Mouse (Mus musculus) embryonic facial prominence, embryonic 12.5 days (tissue): ENCODE data around the gene Arhgef40. TPM values are rescaled to one million over a fixed set of nuclear protein-coding genes. Genes with fewer than 3 reads are reported as not detected.

Source experiments
- ATAC-seq: fragments of 200-750 bp; cut with Nextera tagmentation; 2 replicates; pipeline ENCODE4 v1.8.0; 2017; ENCODE audit not compliant: insufficient number of reproducible peaks, insufficient read depth, low FRiP score, low TSS enrichment
- H3K27ac ChIP-seq: fragments of 300-500 bp; sonication (generic); 2 replicates; pipeline ENCODE4 v1.5.1; 2016; ENCODE audit warnings: mild to moderate bottlenecking
- H3K27me3 ChIP-seq: fragments of 300-500 bp; sonication (generic); 2 replicates; pipeline ENCODE4 v1.6.1; 2016; ENCODE audit warnings: mild to moderate bottlenecking, moderate library complexity
- H3K36me3 ChIP-seq: fragments of 300-500 bp; sonication (generic); 2 replicates; pipeline ENCODE4 v1.6.1; 2016; ENCODE audit warnings: mild to moderate bottlenecking
- H3K4me1 ChIP-seq: fragments of 300-500 bp; sonication (generic); 2 replicates; pipeline ENCODE4 v1.6.1; 2016
- H3K4me2 ChIP-seq: fragments of 300-500 bp; sonication (generic); replicated peaks from 2 replicates; pipeline ENCODE4 v1.6.1; 2016; ENCODE audit warnings: mild to moderate bottlenecking, moderate library complexity
- H3K4me3 ChIP-seq: fragments of 300-500 bp; sonication (generic); 2 replicates; pipeline ENCODE4 v1.5.1; 2016; ENCODE audit warnings: mild to moderate bottlenecking
- H3K9ac ChIP-seq: fragments of 300-500 bp; sonication (generic); 2 replicates; pipeline ENCODE4 v1.6.1; 2016; ENCODE audit warnings: mild to moderate bottlenecking, moderate library complexity
- H3K9me3 ChIP-seq: fragments of 300-500 bp; sonication (generic); 2 replicates; pipeline ENCODE4 v1.6.1; 2016; ENCODE audit warnings: mild to moderate bottlenecking, moderate library complexity
- WGBS: fragments of 180-500 bp; shearing (Covaris S2); methylation state at CpG from one replicate; pipeline ENCODE4 v1.1.7; 2016; 5-methylcytosine and 5-hydroxymethylcytosine counted together
- polyA plus RNA-seq: library from polyadenylated mRNA; unstranded; fragments of >200 nt; fragmentation: Nextera tagmentation; extraction: Ambion mirVana; gene quantifications from 2 replicates; pipeline ENCODE4 v1.2.1, GENCODE M21; 2016

Gene Arhgef40
- polyA plus RNA-seq = 204 and 214 TPM in 2 replicates

- WGBS = under 1% methylated on average over 45 of the region's 74 CpGs
- Histone ChIP-seq H3K9ac (peak within 1 kb of the TSS; percentile 81), H3K27me3 (no peaks in the 10 kb centered on the region), H3K9me3 (no peaks in the 10 kb centered on the region), H3K4me3 (peak within 1 kb of the TSS; percentile 72), H3K4me2 (peak within 1 kb of the TSS; percentile 73), H3K36me3 (peaks cover 25% of the 10 kb centered on the region), H3K4me1 (peaks cover 30% of the 10 kb centered on the region), H3K27ac (peak within 1 kb of the TSS; percentile 98)
- ATAC-seq = peak; percentile 87
These were observed at the start of gene Arhgef40 for GRCm38 (mm10) chr14:51984247-51985231. Gene Arhgef40, plus strand, starts transcription at chr14:51984719.

- Histone ChIP-seq H3K4me2 (no peak overlapping the region), H3K4me3 (no peak overlapping the region), H3K9me3 (peaks cover 4% of the 10 kb centered on the region; the same call in 1 of the 2 replicates), H3K4me1 (peaks cover 8% of the 10 kb centered on the region), H3K27me3 (no peaks in the 10 kb centered on the region), H3K36me3 (no peaks in the 10 kb centered on the region), H3K9ac (no peak overlapping the region), H3K27ac (no peak overlapping the region)
- WGBS = 85% methylated on average over 9 of the region's 9 CpGs
- no peak for ATAC-seq
These were observed 45.5 kb upstream of the Arhgef40 start for GRCm38 (mm10) chr14:51939005-51939404.

DNA sequence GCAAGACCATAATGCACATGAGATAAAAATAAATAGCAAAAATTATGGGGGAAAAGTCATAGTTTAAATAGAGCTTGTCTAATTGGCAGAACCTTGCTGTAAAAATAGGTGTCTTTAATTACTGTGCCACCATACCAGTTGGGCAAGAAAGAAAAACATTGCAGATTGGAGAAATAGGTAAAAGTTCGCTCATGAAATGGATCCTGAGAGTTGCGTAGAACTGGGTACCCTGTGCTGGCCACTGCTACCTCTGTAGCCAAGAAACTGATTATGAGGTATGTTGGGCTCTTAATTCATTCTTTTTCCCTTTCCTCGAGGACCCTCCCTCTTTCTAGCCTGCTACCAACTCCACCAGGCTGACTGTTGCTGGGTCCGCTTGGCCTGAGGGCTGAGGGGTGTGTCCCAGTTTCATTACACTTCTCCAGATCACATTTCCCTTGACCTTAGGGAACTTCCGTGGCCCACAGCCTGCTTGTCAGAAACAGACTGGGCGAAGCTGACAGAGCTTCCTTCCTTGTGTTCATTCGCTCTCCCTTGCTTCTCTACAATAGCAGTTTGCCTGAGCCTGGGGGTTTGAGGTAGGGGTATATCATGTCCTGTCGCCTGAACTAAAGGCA, 43.5 kb upstream of the Arhgef40 start:
- ATAC-seq = no peak

GRCm38 (mm10) chr14:51941577-51941976, 42.9 kb upstream of the Arhgef40 start:
- peaks cover 8% of the 10 kb centered on the region for H3K4me1 ChIP-seq
- H3K4me2 ChIP-seq = 0 out of 2 replicates have a peak overlapping the region, but pooled peaks have one; percentile 2
- no peaks in the 10 kb centered on the region for H3K27me3 ChIP-seq
- WGBS = 42% methylated on average over 9 of the region's 9 CpGs
- no peaks in the 10 kb centered on the region for H3K36me3 ChIP-seq
- ATAC-seq = no peak
- no peak overlapping the region for H3K9ac ChIP-seq
- H3K9me3 ChIP-seq = peaks cover 4% of the 10 kb centered on the region; the same call in 1 of the 2 replicates
- no peak overlapping the region for H3K4me3 ChIP-seq
- H3K27ac ChIP-seq = no peak overlapping the region

More for the DNA sequence above, 43.5 kb upstream of the Arhgef40 start:
- Histone ChIP-seq H3K36me3 (no peaks in the 10 kb centered on the region), H3K4me1 (peaks cover 8% of the 10 kb centered on the region), H3K4me2 (0 out of 2 replicates have a peak overlapping the region, but pooled peaks have one; percentile 2), H3K27me3 (no peaks in the 10 kb centered on the region), H3K27ac (no peak overlapping the region), H3K9ac (no peak overlapping the region), H3K4me3 (no peak overlapping the region), H3K9me3 (peaks cover 4% of the 10 kb centered on the region; the same call in 1 of the 2 replicates)
- 26% methylated on average over 8 of the region's 8 CpGs for WGBS

DNA sequence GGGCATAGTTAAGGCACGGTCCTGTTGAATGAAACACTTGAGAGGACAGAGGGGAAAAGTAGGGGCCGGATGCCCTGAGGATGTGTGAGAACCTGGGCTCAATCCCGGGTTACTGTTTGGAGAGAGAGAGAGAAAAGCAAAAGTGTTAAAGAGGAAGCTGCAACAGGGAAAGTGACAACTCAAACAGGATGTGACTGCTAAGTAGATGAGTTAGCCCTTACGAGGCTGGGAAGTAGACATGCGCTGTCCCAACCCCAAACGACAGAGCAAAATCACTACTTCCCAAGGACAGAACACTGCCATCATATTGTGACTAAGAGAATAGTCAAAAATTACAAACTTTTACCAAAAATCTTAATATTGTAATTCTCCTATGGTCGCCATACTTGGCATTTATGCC, 42.3 kb upstream of the Arhgef40 start:
- ATAC-seq = no peak
- H3K27ac ChIP-seq = no peak overlapping the region
- H3K4me1 ChIP-seq = peaks cover 8% of the 10 kb centered on the region
- WGBS = 43% methylated on average over 7 of the region's 7 CpGs
- H3K27me3 ChIP-seq = no peaks in the 10 kb centered on the region
- H3K4me3 ChIP-seq = no peak overlapping the region
- no peak overlapping the region for H3K9ac ChIP-seq
- H3K4me2 ChIP-seq = no peak overlapping the region
- H3K9me3 ChIP-seq = peaks cover 4% of the 10 kb centered on the region; the same call in 1 of the 2 replicates
- H3K36me3 ChIP-seq = no peaks in the 10 kb centered on the region

DNA sequence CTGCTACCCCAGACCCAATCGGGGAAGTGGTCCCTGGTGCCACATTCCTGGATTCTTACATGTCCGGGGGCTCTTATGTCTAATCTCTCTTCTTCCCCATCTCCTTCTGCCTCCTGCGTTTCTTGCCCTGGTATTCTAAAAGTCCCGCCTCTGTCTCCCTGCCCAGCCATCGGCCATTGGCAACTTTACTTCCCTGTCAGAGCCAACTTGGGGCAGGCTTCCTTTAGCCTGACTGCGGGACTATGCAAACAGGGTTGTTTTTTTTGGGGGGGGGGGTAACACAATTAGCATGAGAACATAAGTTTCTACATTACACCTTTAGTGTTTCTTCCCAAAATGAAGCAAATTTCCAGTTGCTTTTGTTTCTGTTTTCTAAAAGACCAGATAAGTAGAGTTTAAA, 41.2 kb upstream of the Arhgef40 start:
- Histone ChIP-seq H3K4me3 (no peak overlapping the region), H3K36me3 (no peaks in the 10 kb centered on the region), H3K9me3 (no peaks in the 10 kb centered on the region), H3K9ac (no peak overlapping the region), H3K27me3 (no peaks in the 10 kb centered on the region), H3K27ac (no peak overlapping the region), H3K4me1 (peaks cover 8% of the 10 kb centered on the region), H3K4me2 (no peak overlapping the region)
- no peak for ATAC-seq
- 85% methylated on average over 6 of the region's 6 CpGs for WGBS

DNA sequence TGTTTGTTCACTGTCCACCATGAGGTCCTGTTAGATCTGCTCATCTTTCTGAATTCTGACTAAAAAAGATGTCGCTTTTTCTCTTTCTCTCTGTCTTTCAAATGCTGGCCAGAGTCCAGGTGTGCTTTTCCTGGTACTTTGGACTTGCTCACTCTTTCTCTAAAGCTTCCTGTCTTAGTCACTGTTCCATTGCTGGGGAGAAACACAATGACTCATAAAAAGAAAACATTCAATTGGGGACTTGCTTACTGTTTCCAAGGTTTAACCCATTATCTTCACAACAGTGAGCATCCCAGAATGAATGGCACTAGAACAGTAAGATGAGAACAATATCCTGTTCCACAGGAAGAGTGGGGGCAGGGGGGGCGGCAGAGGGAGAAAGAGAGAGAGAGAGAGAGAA, 24.2 kb upstream of the Arhgef40 start:
- H3K27me3 ChIP-seq = no peaks in the 10 kb centered on the region
- no peak overlapping the region for H3K4me2 ChIP-seq
- no peaks in the 10 kb centered on the region for H3K36me3 ChIP-seq
- 81% methylated on average over 2 of the region's 2 CpGs for WGBS
- no peaks in the 10 kb centered on the region for H3K4me1 ChIP-seq
- H3K4me3 ChIP-seq = no peak overlapping the region
- no peaks in the 10 kb centered on the region for H3K9me3 ChIP-seq
- no peak for ATAC-seq
- H3K27ac ChIP-seq = no peak overlapping the region
- no peak overlapping the region for H3K9ac ChIP-seq

GRCm38 (mm10) chr14:51967400-51967799, 17.1 kb upstream of the Arhgef40 start:
- H3K27ac ChIP-seq = no peak overlapping the region
- no peak overlapping the region for H3K4me3 ChIP-seq
- H3K27me3 ChIP-seq = no peaks in the 10 kb centered on the region
- H3K9me3 ChIP-seq = no peaks in the 10 kb centered on the region
- H3K36me3 ChIP-seq = no peaks in the 10 kb centered on the region
- no peak overlapping the region for H3K9ac ChIP-seq
- no peaks in the 10 kb centered on the region for H3K4me1 ChIP-seq
- H3K4me2 ChIP-seq = no peak overlapping the region
- WGBS = 85% methylated on average over 3 of the region's 3 CpGs
- ATAC-seq = no peak

GRCm38 (mm10) chr14:51979252-51979651, 5.3 kb upstream of the Arhgef40 start:
- Histone ChIP-seq H3K9me3 (no peaks in the 10 kb centered on the region), H3K36me3 (no peaks in the 10 kb centered on the region), H3K4me3 (no peak overlapping the region), H3K27me3 (no peaks in the 10 kb centered on the region), H3K4me1 (no peaks in the 10 kb centered on the region), H3K27ac (no peak overlapping the region), H3K4me2 (no peak overlapping the region), H3K9ac (no peak overlapping the region)
- ATAC-seq = no peak
- WGBS = 92% methylated on average over 3 of the region's 3 CpGs

- ATAC-seq = no peak
- Histone ChIP-seq H3K9me3 (no peaks in the 10 kb centered on the region), H3K27me3 (no peaks in the 10 kb centered on the region), H3K4me2 (peak overlapping the region; percentile 73), H3K9ac (no peak overlapping the region), H3K27ac (no peak overlapping the region), H3K4me3 (no peak overlapping the region), H3K4me1 (peaks cover 19% of the 10 kb centered on the region), H3K36me3 (peaks cover 12% of the 10 kb centered on the region)
- WGBS = 51% methylated on average over 4 of the region's 4 CpGs
These were observed 1.3 kb upstream of the Arhgef40 start for GRCm38 (mm10) chr14:51983251-51983650.

DNA sequence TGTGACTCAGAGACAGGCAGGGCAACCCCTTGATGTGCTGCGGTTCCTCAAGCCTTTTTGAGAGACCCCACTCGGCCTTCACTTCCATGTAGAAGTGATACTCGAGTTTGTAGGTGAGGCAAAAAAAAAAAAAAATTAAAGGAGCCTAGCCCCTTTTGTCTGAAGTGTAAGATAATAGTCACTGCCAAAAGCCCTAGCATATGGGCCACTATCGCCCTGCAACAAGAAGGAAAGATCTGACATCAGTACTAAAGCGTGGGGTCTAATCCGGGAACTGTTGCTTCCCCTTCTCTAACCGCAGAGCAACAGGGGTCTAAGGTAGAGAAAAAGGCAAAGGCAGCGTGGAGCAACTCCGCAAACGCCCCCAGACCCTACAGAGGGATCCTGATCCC, 668 bp upstream of the Arhgef40 start:
- Histone ChIP-seq H3K36me3 (peaks cover 18% of the 10 kb centered on the region), H3K4me1 (peaks cover 23% of the 10 kb centered on the region), H3K27me3 (no peaks in the 10 kb centered on the region), H3K9ac (peak overlapping the region; percentile 81), H3K9me3 (no peaks in the 10 kb centered on the region), H3K4me2 (peak overlapping the region; percentile 73), H3K4me3 (peak overlapping the region; percentile 72), H3K27ac (peak overlapping the region; percentile 98)
- no peak for ATAC-seq
- 5% methylated on average over 10 of the region's 10 CpGs for WGBS
